Mouse (Mus musculus): ENCODE results near the gene Fbxw4. TPM values are rescaled to one million over a fixed set of nuclear protein-coding genes. Genes with fewer than 3 reads are reported as not detected.

Gene Fbxw4
- polyA plus RNA-seq, 1 experiment from 2014 or later, result 5.0 TPM

DNA sequence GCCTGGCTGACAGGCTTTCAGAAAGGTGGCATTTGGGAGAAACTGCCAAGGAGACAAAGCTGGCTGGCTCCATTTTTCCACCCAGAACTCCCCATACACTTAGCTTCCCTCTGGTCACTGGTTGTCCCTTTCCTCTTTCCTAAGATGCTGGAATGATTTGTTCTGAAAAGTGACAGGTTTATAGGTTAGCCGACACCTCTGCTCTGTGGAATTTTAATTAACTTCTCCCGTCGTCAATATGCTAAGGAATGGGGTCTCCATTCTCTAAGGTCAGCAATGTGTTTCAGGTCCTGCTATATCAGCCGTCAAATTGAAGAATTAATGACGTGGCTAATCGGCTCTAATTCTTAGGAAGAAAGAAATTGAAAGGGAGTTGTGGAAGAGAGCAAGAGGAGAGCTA, 31.5 kb downstream of the Fbxw4 start:
- Histone ChIP-seq H3K4me1 (replicated peaks; ENCODE audit: control insufficient read depth, insufficient read depth, low read length) (no peaks in the 10 kb centered on the region), H3K9ac (ENCODE audit: low read length) (no peak overlapping the region), H3K27me3 (ENCODE audit: control insufficient read depth, insufficient read depth, low read length) (no peaks in the 10 kb centered on the region), H3K9me3 (ENCODE audit: control insufficient read depth, low read length) (no peaks in the 10 kb centered on the region), H3K4me2 (ENCODE audit: low read depth, low read length, severe bottlenecking) (no peak overlapping the region), H3K36me3 (ENCODE audit: control insufficient read depth, insufficient read depth, low read length) (no peaks in the 10 kb centered on the region), H3K4me3 (ENCODE audit: low read depth, low read length) (no peak overlapping the region), H3K27ac (ENCODE audit: low read depth, low read length) (no peak overlapping the region)
- no peak for DNase-seq (ENCODE audit: low spot score)
- WGBS, result 39% methylated on average over 6 of the region's 6 CpGs
- no peak for ATAC-seq (replicated peaks; ENCODE audit: low FRiP score)

DNA sequence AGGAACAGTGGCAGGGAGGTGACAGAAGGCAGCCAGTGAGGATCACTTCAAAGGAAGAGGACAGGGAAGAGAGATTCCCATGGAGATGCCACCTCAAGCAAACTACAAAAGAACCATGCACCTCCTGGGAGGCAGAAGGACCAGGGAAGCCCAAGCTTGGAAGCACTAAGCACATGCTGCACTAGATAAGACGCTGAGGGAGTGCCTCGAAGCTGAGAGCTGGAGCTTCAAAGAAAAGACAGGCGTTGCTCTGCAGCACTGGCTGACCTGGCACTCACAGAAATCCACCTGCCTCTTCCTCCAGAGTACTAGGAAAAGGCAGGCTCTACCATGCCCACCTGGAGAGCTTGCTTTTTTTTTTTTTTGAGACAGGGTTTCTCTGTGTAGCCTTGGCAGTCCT, 33.1 kb downstream of the Fbxw4 start:
- H3K4me1 ChIP-seq (replicated peaks; ENCODE audit: control insufficient read depth, insufficient read depth, low read length), result no peaks in the 10 kb centered on the region
- no peak overlapping the region for H3K4me3 ChIP-seq (ENCODE audit: low read depth, low read length)
- H3K9me3 ChIP-seq (ENCODE audit: control insufficient read depth, low read length), result no peaks in the 10 kb centered on the region
- H3K27ac ChIP-seq (ENCODE audit: low read depth, low read length), result no peak overlapping the region
- H3K9ac ChIP-seq (ENCODE audit: low read length), result no peak overlapping the region
- 42% methylated on average over 3 of the region's 3 CpGs for WGBS
- no peaks in the 10 kb centered on the region for H3K36me3 ChIP-seq (ENCODE audit: control insufficient read depth, insufficient read depth, low read length)
- no peaks in the 10 kb centered on the region for H3K27me3 ChIP-seq (ENCODE audit: control insufficient read depth, insufficient read depth, low read length)
- ATAC-seq (replicated peaks; ENCODE audit: low FRiP score) (no peak), DNase-seq (ENCODE audit: low spot score) (no peak)
- H3K4me2 ChIP-seq (ENCODE audit: low read depth, low read length, severe bottlenecking), result no peak overlapping the region

DNA sequence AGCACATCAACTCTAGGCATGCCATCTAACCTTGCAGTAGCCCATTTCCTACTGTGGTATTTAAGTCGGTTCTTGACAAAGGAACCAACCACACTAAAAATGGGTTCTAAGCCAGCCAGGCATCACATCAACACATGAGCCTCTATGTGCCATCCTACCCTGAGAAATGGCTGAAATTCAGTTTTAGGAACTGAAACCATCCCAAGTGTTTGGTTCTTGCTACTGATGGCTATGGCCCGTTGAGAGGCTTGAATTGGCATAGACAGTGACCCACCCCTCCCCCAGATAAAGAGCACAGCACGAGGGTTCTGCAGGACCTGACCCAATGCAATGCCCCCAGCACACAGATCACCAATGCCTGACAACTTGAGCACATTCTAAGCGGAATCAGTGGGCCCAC, 36.4 kb downstream of the Fbxw4 start:
- H3K4me1 ChIP-seq (replicated peaks; ENCODE audit: control insufficient read depth, insufficient read depth, low read length), result no peaks in the 10 kb centered on the region
- H3K27ac ChIP-seq (ENCODE audit: low read depth, low read length), result no peak overlapping the region
- H3K9me3 ChIP-seq (ENCODE audit: control insufficient read depth, low read length), result no peaks in the 10 kb centered on the region
- ATAC-seq (replicated peaks; ENCODE audit: low FRiP score) (no peak), DNase-seq (ENCODE audit: low spot score) (no peak)
- peaks cover 2% of the 10 kb centered on the region; the same call in 1 of the 2 replicates for H3K27me3 ChIP-seq (ENCODE audit: control insufficient read depth, insufficient read depth, low read length)
- H3K36me3 ChIP-seq (ENCODE audit: control insufficient read depth, insufficient read depth, low read length), result no peaks in the 10 kb centered on the region
- no peak overlapping the region for H3K4me2 ChIP-seq (ENCODE audit: low read depth, low read length, severe bottlenecking)
- H3K9ac ChIP-seq (ENCODE audit: low read length), result no peak overlapping the region
- no peak overlapping the region for H3K4me3 ChIP-seq (ENCODE audit: low read depth, low read length)
- 88% methylated on average over 4 of the region's 4 CpGs for WGBS

DNA sequence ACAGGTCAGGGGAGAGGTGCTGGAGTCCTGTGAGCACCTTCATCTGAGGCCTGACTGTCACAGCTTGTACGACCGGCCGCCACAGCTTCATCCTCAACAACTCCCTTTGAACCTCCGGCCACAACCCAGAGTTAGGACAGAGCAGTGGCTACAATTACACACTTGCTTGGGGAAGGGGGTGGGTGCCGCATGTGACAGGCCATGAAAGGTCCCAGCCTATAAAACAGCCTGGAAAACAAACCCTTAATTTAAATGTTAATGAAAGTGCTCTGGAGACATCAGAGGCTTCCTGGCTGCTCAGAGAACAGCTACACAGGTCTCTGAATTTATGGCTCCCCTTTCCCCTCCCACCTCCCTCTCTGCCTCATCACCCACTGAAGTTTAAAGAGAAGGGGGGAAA, 38.0 kb downstream of the Fbxw4 start:
- no peak for DNase-seq (ENCODE audit: low spot score)
- Histone ChIP-seq H3K4me1 (replicated peaks; ENCODE audit: control insufficient read depth, insufficient read depth, low read length) (peaks cover under 1% of the 10 kb centered on the region; the same call in 1 of the 2 replicates), H3K9me3 (ENCODE audit: control insufficient read depth, low read length) (no peaks in the 10 kb centered on the region), H3K36me3 (ENCODE audit: control insufficient read depth, insufficient read depth, low read length) (no peaks in the 10 kb centered on the region), H3K9ac (ENCODE audit: low read length) (no peak overlapping the region), H3K27me3 (ENCODE audit: control insufficient read depth, insufficient read depth, low read length) (peaks cover 5% of the 10 kb centered on the region), H3K27ac (ENCODE audit: low read depth, low read length) (no peak overlapping the region), H3K4me2 (ENCODE audit: low read depth, low read length, severe bottlenecking) (no peak overlapping the region), H3K4me3 (ENCODE audit: low read depth, low read length) (no peak overlapping the region)
- 43% methylated on average over 5 of the region's 5 CpGs for WGBS
- ATAC-seq (replicated peaks; ENCODE audit: low FRiP score), result no peak

DNA sequence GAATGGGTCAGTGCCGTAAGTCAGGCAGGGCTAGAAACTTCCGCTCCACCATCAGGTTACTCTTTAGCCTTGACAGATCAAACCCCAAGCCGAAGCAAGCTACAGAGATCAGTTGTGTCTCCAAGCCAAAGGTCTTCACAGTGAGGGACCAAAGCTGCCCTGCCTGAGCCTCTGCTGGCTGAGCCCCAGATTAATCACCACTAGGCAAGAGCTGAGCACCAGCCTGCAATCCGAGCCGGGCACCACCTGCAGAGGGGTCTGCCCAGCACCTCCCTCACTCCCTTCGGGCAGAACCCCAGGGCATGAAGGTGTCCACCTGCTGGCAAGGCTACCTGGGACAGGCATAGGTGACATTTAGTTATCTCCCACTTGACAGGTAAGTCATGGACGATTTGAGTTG, 39.1 kb downstream of the Fbxw4 start:
- Histone ChIP-seq H3K4me2 (ENCODE audit: low read depth, low read length, severe bottlenecking) (no peak overlapping the region), H3K9me3 (ENCODE audit: control insufficient read depth, low read length) (no peaks in the 10 kb centered on the region), H3K9ac (ENCODE audit: low read length) (no peak overlapping the region), H3K4me3 (ENCODE audit: low read depth, low read length) (no peak overlapping the region), H3K36me3 (ENCODE audit: control insufficient read depth, insufficient read depth, low read length) (no peaks in the 10 kb centered on the region), H3K4me1 (replicated peaks; ENCODE audit: control insufficient read depth, insufficient read depth, low read length) (peaks cover 11% of the 10 kb centered on the region), H3K27ac (ENCODE audit: low read depth, low read length) (no peak overlapping the region), H3K27me3 (ENCODE audit: control insufficient read depth, insufficient read depth, low read length) (peaks cover 6% of the 10 kb centered on the region)
- DNase-seq (ENCODE audit: low spot score) (no peak), ATAC-seq (replicated peaks; ENCODE audit: low FRiP score) (no peak)
- WGBS, result 66% methylated on average over 7 of the region's 7 CpGs

DNA sequence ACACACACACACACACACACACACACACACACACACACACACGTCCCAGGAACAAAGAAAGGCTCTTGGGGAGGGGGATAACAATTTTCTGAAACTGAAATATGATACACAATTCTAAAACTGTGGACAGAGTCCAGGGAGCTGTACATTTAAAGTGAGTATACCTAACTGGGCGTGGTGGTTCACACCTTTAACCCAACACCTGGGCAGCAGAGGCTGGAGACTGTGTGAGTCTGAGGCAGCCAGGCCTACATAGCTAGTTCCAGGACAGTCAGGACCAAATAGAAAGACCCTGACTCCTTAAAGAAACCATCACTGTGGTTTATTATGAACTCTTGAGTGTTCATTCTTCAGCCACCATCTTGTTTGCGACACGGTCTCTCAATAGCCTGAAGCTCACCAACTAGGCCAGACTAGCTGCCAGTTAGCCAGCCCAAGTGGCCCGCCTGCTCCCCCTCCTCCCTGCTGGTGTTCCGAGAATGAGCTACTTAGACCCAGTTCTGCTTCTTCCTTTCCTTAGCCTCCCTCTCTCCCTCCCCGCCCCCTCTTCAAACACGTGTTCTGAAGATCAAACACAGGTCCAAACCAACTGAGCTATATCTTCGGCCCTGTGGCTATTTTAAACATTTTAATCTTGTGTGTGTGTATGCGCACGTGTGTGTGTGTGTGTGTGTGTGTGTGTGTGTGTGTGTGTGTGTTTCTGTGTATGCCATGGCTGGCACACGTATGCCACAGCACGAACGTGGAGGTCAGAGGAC, 40.2 kb downstream of the Fbxw4 start:
- Histone ChIP-seq H3K9me3 (ENCODE audit: control insufficient read depth, low read length) (no peaks in the 10 kb centered on the region), H3K36me3 (ENCODE audit: control insufficient read depth, insufficient read depth, low read length) (no peaks in the 10 kb centered on the region), H3K4me2 (ENCODE audit: low read depth, low read length, severe bottlenecking) (no peak overlapping the region), H3K27ac (ENCODE audit: low read depth, low read length) (no peak overlapping the region), H3K4me3 (ENCODE audit: low read depth, low read length) (no peak overlapping the region), H3K4me1 (replicated peaks; ENCODE audit: control insufficient read depth, insufficient read depth, low read length) (peaks cover 21% of the 10 kb centered on the region), H3K9ac (ENCODE audit: low read length) (no peak overlapping the region), H3K27me3 (ENCODE audit: control insufficient read depth, insufficient read depth, low read length) (peaks cover 8% of the 10 kb centered on the region)
- WGBS, result 87% methylated on average over 14 of the region's 14 CpGs
- DNase-seq (ENCODE audit: low spot score) (no peak), ATAC-seq (replicated peaks; ENCODE audit: low FRiP score) (no peak)

DNA sequence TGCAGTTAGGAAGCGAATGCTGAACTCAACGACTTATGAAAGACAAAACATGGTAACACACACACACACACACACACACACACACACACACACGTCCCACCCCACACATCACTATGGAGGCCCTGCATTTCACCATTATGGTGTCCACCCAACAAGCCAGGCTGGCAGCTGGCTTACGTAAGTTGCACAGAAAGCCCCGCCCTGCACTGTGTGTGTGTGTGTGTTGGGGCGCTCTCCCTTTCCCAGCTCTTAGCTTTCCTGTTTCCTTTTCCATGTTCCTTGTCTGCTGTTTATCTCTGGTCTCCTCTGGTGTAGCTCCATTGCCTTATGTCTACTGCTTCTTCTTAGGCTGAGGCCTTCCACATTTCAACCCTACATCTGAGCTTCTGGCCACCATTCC, 41.9 kb downstream of the Fbxw4 start:
- Histone ChIP-seq H3K9ac (ENCODE audit: low read length) (no peak overlapping the region), H3K4me2 (ENCODE audit: low read depth, low read length, severe bottlenecking) (no peak overlapping the region), H3K4me3 (ENCODE audit: low read depth, low read length) (no peak overlapping the region), H3K27ac (ENCODE audit: low read depth, low read length) (no peak overlapping the region), H3K9me3 (ENCODE audit: control insufficient read depth, low read length) (no peaks in the 10 kb centered on the region), H3K27me3 (ENCODE audit: control insufficient read depth, insufficient read depth, low read length) (peaks cover 8% of the 10 kb centered on the region), H3K36me3 (ENCODE audit: control insufficient read depth, insufficient read depth, low read length) (no peaks in the 10 kb centered on the region), H3K4me1 (replicated peaks; ENCODE audit: control insufficient read depth, insufficient read depth, low read length) (peaks cover 21% of the 10 kb centered on the region)
- no peak for ATAC-seq (replicated peaks; ENCODE audit: low FRiP score)
- 87% methylated on average over 6 of the region's 6 CpGs for WGBS
- DNase-seq (ENCODE audit: low spot score), result no peak

DNA sequence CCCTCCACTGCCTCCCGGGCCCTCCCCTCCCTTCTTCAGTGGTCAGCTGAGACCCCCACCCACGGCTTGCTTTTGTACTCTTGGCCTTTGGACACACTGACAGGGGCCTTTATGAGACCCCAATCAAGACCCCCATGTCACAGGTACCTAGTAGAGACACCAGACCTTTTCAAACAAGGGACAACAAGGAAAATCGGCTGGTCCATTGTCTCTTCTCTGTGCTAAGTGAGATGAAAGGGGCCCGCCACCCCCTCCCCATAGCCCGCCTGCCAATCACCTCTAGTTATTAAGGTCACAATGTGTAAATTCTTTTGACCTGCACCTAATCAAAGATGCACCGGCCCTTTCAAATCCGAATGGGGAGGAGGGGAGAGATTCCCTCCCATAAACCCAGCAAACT, 43.4 kb downstream of the Fbxw4 start:
- H3K27me3 ChIP-seq (ENCODE audit: control insufficient read depth, insufficient read depth, low read length), result peaks cover 17% of the 10 kb centered on the region

DNA sequence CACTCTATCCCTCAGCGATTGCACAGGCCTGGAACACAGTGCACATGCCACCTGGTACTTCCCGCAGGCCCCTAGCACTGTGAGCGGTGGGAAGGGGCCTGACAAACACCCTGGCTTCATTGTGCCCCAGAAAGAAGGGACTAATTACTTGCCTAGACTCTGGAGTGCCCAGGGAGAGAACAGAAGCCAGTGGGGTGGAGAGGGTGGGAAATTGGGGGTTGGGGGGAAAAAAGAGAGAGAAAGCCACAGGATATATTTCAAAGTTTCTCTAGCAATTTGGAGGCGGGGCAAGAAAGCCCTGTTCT, 43.9 kb downstream of the Fbxw4 start:
- Histone ChIP-seq H3K9me3 (ENCODE audit: control insufficient read depth, low read length) (no peaks in the 10 kb centered on the region), H3K9ac (ENCODE audit: low read length) (peak overlapping the region; percentile 16; the same call in 1 of the 2 replicates), H3K4me3 (ENCODE audit: low read depth, low read length) (no peak overlapping the region), H3K27ac (ENCODE audit: low read depth, low read length) (no peak overlapping the region), H3K27me3 (ENCODE audit: control insufficient read depth, insufficient read depth, low read length) (peaks cover 21% of the 10 kb centered on the region), H3K36me3 (ENCODE audit: control insufficient read depth, insufficient read depth, low read length) (no peaks in the 10 kb centered on the region), H3K4me2 (ENCODE audit: low read depth, low read length, severe bottlenecking) (peak overlapping the region; percentile 11; the same call in 1 of the 2 replicates), H3K4me1 (replicated peaks; ENCODE audit: control insufficient read depth, insufficient read depth, low read length) (peaks cover 22% of the 10 kb centered on the region)
- ATAC-seq (replicated peaks; ENCODE audit: low FRiP score) (peak; percentile 64), DNase-seq (ENCODE audit: low spot score) (no peak)
- WGBS, result 23% methylated on average over 4 of the region's 4 CpGs

More for the DNA sequence above, 43.4 kb downstream of the Fbxw4 start:
- no peaks in the 10 kb centered on the region for H3K9me3 ChIP-seq (ENCODE audit: control insufficient read depth, low read length)
- peaks cover 22% of the 10 kb centered on the region for H3K4me1 ChIP-seq (replicated peaks; ENCODE audit: control insufficient read depth, insufficient read depth, low read length)
- no peaks in the 10 kb centered on the region for H3K36me3 ChIP-seq (ENCODE audit: control insufficient read depth, insufficient read depth, low read length)
- H3K4me3 ChIP-seq (ENCODE audit: low read depth, low read length), result no peak overlapping the region
- ATAC-seq (replicated peaks; ENCODE audit: low FRiP score) (peak; percentile 51; the same call in 1 of the 2 replicates), DNase-seq (ENCODE audit: low spot score) (no peak)
- H3K9ac ChIP-seq (ENCODE audit: low read length), result no peak overlapping the region; the same call in 1 of the 2 replicates
- whole genome bisulfite sequencing, result 8% methylated on average over 7 of the region's 7 CpGs
- no peak overlapping the region for H3K4me2 ChIP-seq (ENCODE audit: low read depth, low read length, severe bottlenecking)
- no peak overlapping the region for H3K27ac ChIP-seq (ENCODE audit: low read depth, low read length)

All from forebrain, embryonic 11.5 days (tissue).